Mouse (Mus musculus) heart, adult 2 months (tissue): ENCODE measurements around the gene Wnt5a.

ENCODE experiments used
- CTCF ChIP-seq: fragments of 200-600 bp; IDR thresholded peaks from 2 replicates; pipeline ENCODE4 v1.8.1; 2022; ENCODE audit warnings: antibody characterized with exemption, mild to moderate bottlenecking, moderate library complexity
- EP300 ChIP-seq: fragments of 200-500 bp; IDR thresholded peaks from 2 replicates; pipeline ENCODE4 v1.6.1; 2011; ENCODE audit warnings: low read depth, low read length, control low read depth; ENCODE audit not compliant: insufficient read depth
- POLR2A ChIP-seq: fragments of 200-500 bp; IDR thresholded peaks from 2 replicates; pipeline ENCODE4 v1.6.1; 2011; ENCODE audit warnings: mild to moderate bottlenecking, low read depth, low read length, control low read depth; ENCODE audit not compliant: insufficient read depth

- TF ChIP-seq POLR2A (no peak), CTCF (no peak), EP300 (no peak)
Measured at GRCm38 (mm10) chr14:28503276-28503675, 1.3 kb upstream of the Wnt5a start.
